Mouse (Mus musculus): ENCODE results near the gene Sgo2b.
"Not testable (repeated sequence)": the region's sequence is repeated elsewhere in the genome, so short reads cannot be mapped to it uniquely, and the experiment has no call there.

Gene Sgo2b

DNA sequence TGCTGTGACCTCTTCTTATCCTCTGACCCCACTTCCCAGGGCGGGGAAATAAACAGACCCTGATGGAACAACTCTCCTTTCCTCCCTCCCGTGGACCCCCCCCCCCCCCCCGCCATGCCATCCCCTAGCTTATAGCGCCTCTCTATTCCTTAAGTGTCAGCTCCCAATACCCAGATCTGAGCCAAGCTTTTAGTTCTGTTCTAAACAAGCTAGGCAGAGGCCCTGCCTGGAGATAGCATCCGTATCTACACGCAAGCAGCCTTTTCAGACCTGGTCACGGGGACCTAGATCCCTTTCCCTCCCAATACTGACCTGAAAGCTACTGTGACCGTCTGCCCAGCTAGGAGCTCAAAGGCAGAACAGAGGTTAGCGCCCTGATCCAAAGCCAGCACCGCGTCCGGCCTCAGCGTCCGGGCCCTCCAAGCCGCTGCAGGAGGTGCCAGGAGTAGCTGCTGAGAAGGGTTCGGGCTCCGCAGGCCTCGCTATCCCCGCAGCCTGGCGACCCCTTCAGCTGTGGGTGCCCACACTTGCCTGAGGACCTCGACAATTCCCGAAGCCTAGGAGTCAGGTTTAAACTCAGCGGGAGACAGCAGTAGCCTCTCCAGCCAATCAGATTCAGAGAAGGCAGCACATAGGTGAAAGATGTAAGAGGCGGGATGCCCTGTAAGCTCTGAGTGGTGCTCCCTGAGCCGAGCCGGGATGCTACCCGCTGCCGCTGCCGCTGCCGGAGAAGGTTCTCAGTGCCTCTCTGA lies at the start of gene Sgo2b:
Gene Sgo2b, minus strand, starts transcription at position 623 of the 752 bp plus-strand sequence.
- DNase-seq (ENCODE audit: low spot score in 2 of 2), result peak; percentile 17 to 21

GRCm38 (mm10) chr8:63970612-63971391 lies 18.8 kb upstream of the Sgo2b start:
- not testable (repeated sequence) for DNase-seq (ENCODE audit: low spot score in 2 of 2)

DNA sequence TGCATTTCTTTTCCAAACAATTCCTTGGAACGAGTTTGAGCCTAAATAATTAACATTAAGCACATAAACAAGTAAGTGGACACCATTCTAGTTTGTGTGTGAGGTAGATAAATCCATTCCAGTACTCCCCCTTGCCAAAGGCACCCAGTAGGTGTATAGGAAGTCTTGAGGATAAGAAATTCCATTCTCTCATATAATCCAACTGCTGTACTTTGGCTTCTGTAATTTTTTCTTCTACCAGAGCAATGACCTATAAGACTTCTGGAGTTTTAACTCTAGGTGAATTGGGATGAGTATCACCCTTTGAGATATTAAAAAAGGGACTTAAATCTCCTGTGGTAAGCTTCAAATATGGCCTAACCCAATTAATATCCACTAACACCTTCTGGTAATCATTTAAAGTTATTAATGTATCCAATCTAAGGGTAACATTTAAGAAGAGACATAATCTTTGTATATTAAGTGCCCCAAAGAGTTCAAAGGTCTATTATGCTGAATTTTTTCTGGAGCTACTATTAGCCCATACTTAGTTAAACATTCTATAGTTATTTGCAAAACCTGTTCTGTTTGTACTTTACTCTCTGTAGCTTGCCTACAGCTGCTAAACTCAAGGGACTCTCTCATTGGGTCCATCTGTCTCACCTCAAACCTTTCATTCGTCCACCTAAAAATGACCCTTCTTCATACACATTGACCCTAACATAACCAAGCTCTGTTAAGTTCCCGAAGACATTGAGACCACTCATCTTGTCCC lies 9.2 kb upstream of the Sgo2b start:
- no peak for DNase-seq (ENCODE audit: low spot score in 2 of 2)

DNA sequence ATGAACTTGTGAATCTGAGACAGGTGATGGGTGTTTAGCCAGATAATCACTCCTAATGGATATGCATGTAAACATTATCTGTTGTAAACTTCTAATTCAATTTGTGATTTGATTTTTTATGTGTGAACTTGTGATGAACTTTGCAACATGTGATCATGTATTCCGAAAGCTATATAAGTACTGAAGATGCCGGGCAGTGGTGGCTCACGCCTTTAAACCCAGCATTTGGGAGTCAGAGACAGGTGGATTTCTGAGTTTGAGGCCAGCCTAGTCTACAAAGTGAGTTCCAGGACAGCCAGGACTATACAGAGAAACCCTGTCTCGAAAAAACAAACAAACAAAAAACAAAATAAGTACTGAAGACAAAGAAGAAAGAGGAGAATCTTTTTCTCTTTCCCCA lies 1.8 kb upstream of the Sgo2b start:
- not testable (repeated sequence) for DNase-seq (ENCODE audit: low spot score in 2 of 2)

DNA sequence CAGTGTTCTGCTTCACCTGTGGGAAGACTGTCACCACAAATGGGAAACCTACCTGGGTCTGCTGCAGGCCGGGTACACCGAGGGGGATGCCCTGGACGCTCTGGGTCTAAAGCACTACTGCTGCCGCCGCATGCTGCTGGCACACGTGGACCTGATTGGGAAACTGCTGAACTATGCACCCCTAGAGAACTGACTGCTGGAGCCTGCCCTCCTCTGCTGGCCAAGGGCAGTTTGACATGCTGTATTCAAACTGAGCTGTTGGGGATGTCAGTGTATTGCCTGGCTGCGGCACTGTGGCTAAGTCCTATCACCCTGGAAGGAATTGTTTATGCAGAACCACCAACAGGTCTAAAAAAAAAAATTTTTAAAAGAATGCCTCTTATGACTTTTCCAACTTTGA lies 18.9 kb downstream of the Sgo2b start:
- DNase-seq (ENCODE audit: low spot score in 2 of 2), result no peak

DNA sequence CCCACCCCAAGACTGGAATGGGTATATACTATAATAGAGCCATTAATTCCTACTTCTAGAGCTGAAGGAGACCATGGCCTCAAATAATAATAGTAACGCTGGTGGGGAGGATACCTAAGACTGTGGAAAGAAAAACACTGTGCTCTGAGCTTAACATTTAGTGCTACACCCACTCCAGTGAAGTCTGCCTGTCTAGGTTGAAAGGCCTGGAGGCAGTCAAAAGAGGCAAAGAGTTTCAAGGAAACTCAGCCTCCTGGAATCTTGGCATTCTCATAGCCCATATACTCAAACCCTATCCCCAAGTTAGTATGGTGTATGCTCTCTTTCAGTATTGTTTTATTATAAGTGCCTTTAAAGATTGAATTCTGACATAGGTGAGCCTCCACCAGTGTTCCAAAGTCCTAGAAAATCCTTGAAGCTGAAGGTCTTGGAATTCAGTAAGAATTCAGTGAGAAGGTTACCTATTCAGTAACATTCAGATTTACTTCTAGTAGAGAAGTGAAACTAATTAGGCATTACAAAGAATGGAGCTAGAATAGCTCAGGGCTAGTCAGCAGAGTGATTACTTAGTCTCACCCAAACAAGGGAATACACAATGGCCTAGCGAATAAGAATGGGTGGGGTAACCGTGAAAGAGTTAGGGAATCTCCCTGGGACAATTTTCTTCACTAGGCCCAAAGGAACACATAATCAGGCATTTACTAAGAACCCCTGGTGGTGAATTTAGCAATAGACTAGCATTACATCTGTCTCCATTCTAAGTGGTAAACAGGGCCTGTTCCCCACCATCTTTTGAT lies 22.5 kb downstream of the Sgo2b start:
- DNase-seq (ENCODE audit: low spot score in 2 of 2), result no peak

- DNase-seq (ENCODE audit: low spot score in 2 of 2), result no peak
Observed at GRCm38 (mm10) chr8:63921257-63921960, 30.6 kb downstream of the Sgo2b start.

GRCm38 (mm10) chr8:63895096-63895495 lies 57.0 kb downstream of the Sgo2b start:
- no peak for DNase-seq (ENCODE audit: low spot score in 2 of 2)

DNA sequence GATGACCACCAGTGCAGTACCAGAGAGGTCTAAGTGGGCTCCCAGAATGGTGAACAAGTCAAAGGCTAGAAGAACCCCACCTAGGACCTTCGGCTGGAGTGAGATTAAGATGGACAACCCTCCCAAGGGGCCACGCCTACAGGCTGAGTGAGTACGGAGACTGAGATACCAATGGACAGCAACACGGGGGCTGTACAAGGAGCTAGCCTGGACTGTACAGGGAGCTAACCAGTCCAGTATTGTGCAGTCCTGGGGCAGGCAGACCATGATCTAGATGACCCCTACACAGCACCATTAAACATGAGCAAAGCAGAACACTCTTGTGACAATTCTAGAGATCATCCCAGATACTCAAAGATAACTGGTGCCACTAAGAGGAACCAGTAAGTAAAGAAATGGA lies 73.7 kb downstream of the Sgo2b start:
- DNase-seq (ENCODE audit: low spot score in 2 of 2), result no peak

DNA sequence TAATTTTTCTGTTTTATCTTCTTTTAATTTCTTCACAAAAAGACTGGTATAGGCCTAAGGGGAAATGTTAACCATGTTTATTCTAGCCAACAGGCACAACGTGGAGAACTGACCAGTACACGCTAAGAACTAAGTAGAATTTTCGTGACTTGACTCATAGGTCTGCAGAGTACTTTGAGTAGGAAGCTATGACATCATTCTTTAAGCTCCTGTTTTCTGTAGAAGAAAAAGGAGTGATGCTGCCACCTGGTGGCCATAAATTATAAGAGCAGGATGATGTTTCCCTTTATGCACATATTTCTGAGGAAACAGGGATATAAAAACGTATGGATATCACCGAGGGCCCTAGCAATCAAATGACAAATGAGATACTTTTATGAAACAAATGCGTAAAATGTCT lies 74.7 kb downstream of the Sgo2b start:
- peak; percentile 86 to 89 for DNase-seq (ENCODE audit: low spot score in 2 of 2)

GRCm38 (mm10) chr8:63876949-63877348 lies 75.1 kb downstream of the Sgo2b start:
- peak in 1 of 2 experiments; percentile 20 for DNase-seq (ENCODE audit: low spot score in 2 of 2)

Data from right cerebral cortex, postnatal 10 days (tissue).